Mouse (Mus musculus): ENCODE data around the gene D630039A03Rik.

DNA sequence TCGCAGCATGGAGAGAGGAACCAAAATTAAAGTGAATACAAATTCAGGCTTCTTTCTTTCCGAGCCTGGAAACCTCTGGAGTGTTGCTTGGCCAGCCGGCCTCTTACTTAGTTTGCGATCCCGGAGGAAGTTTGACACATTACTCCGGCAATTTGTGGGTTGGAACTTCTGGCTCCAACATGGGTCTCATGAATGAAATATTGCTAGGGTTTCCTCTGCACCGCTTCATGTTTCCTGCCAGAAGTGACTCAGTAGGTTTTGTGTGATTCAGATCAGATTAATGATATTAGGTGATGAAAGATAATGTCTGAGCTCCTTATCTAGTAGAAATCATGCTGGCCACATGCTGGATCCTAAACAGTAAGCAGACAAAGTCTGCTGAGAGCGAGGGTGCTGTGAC, 54.2 kb downstream of the D630039A03Rik start:
- TF ChIP-seq POLR2A (IDR thresholded peaks at IDR 0.05; ENCODE audit: control insufficient read depth, low read depth, low read length) (no peak), CTCF (IDR thresholded peaks at IDR 0.05; ENCODE audit: control insufficient read depth, insufficient read depth, insufficient replicate concordance, low read depth, low read length) (no peak)

Measured in testis, adult 2 months (tissue).